Mouse (Mus musculus) ES-Bruce4 (cell line): ENCODE data around the gene Klk9. TPM values are rescaled to one million over a fixed set of nuclear protein-coding genes. Genes with fewer than 3 reads are reported as not detected.

ENCODE experiments used
- H3K27ac ChIP-seq: 2 replicates; pipeline ENCODE4 v1.5.1; 2012; ENCODE audit warnings: low read length, inconsistent platforms; ENCODE audit not compliant: insufficient read depth
- H3K27me3 ChIP-seq: 2 replicates; pipeline ENCODE4 v1.6.1; 2012; ENCODE audit warnings: mild to moderate bottlenecking, low read length, inconsistent platforms; ENCODE audit not compliant: control insufficient read depth, poor library complexity, insufficient read depth, severe bottlenecking
- H3K36me3 ChIP-seq: 2 replicates; pipeline ENCODE4 v1.6.1; 2012; ENCODE audit warnings: inconsistent platforms, mild to moderate bottlenecking, low read length, moderate library complexity; ENCODE audit not compliant: control insufficient read depth, poor library complexity, insufficient read depth, severe bottlenecking
- H3K4me1 ChIP-seq: one replicate; pipeline ENCODE4 v1.8.1; 2011; ENCODE audit warnings: low read length; ENCODE audit not compliant: control insufficient read depth, insufficient read depth
- H3K4me3 ChIP-seq: 2 replicates; pipeline ENCODE4 v1.5.1; 2011; ENCODE audit warnings: low read depth, mild to moderate bottlenecking, low read length
- H3K9ac ChIP-seq: 2 replicates; pipeline ENCODE4 v1.6.1; 2012; ENCODE audit warnings: low read depth, mild to moderate bottlenecking, inconsistent platforms; ENCODE audit not compliant: poor library complexity, severe bottlenecking
- H3K9me3 ChIP-seq: replicated peaks from 2 replicates; pipeline ENCODE4 v1.6.1; 2012; ENCODE audit warnings: mild to moderate bottlenecking, low read length, inconsistent platforms; ENCODE audit not compliant: control insufficient read depth, poor library complexity, insufficient read depth, severe bottlenecking
- CTCF ChIP-seq: IDR thresholded peaks from one replicate; pipeline ENCODE4 v1.8.1; 2011; ENCODE audit warnings: low read depth, low read length
- EP300 ChIP-seq: IDR thresholded peaks from 2 replicates; pipeline ENCODE4 v1.6.1; 2011; ENCODE audit warnings: low read depth, low read length; ENCODE audit not compliant: insufficient read depth
- POLR2A ChIP-seq: IDR thresholded peaks from one replicate; pipeline ENCODE4 v1.8.1; 2011; ENCODE audit warnings: low read length; ENCODE audit not compliant: insufficient read depth
- polyA plus RNA-seq: library from polyadenylated mRNA; stranded (reverse); fragments of >200 nt; gene quantifications from 2 replicates; pipeline ENCODE4 v1.2.4, GENCODE M21; 2011; ENCODE audit warnings: low read depth; ENCODE audit not compliant: missing spikeins, insufficient read depth, insufficient read length

Gene Klk9
- polyA plus RNA-seq, 1 experiment = not detected

GRCm38 (mm10) chr7:43782275-43783265 lies 9.1 kb upstream of the Klk9 start:
- TF ChIP-seq EP300 (no peak), CTCF (peak; percentile 87), POLR2A (no peak)

GRCm38 (mm10) chr7:43785286-43785685 lies 6.4 kb upstream of the Klk9 start:
- peaks cover 6% of the 10 kb centered on the region for H3K4me1 ChIP-seq
- no peak overlapping the region for H3K4me3 ChIP-seq
- no peak overlapping the region for H3K9ac ChIP-seq
- H3K9me3 ChIP-seq = no peaks in the 10 kb centered on the region
- TF ChIP-seq EP300 = no peak
- peak; percentile 28 for TF ChIP-seq CTCF
- H3K27ac ChIP-seq = no peak overlapping the region
- no peaks in the 10 kb centered on the region for H3K36me3 ChIP-seq
- H3K27me3 ChIP-seq = no peaks in the 10 kb centered on the region

More at GRCm38 (mm10) chr7:43782275-43783265, 9.1 kb upstream of the Klk9 start:
- Histone ChIP-seq H3K4me3 (peak overlapping the region; percentile 36), H3K27ac (no peak overlapping the region), H3K36me3 (no peaks in the 10 kb centered on the region), H3K27me3 (no peaks in the 10 kb centered on the region), H3K9me3 (no peaks in the 10 kb centered on the region), H3K4me1 (peaks cover 9% of the 10 kb centered on the region), H3K9ac (peak overlapping the region; percentile 22)

GRCm38 (mm10) chr7:43788096-43788495 lies 3.6 kb upstream of the Klk9 start:
- Histone ChIP-seq H3K36me3 (no peaks in the 10 kb centered on the region), H3K4me3 (no peak overlapping the region), H3K4me1 (no peaks in the 10 kb centered on the region), H3K9me3 (no peaks in the 10 kb centered on the region), H3K27ac (no peak overlapping the region), H3K27me3 (no peaks in the 10 kb centered on the region), H3K9ac (no peak overlapping the region)
- TF ChIP-seq POLR2A (no peak), CTCF (no peak), EP300 (no peak)

- H3K27ac ChIP-seq = no peak overlapping the region
- H3K27me3 ChIP-seq = no peaks in the 10 kb centered on the region
- H3K9ac ChIP-seq = no peak overlapping the region
- TF ChIP-seq EP300 = no peak
- no peaks in the 10 kb centered on the region for H3K9me3 ChIP-seq
- H3K4me1 ChIP-seq = no peaks in the 10 kb centered on the region
- H3K4me3 ChIP-seq = no peak overlapping the region
- H3K36me3 ChIP-seq = no peaks in the 10 kb centered on the region
Measured at GRCm38 (mm10) chr7:43789295-43789694, 2.4 kb upstream of the Klk9 start.

DNA sequence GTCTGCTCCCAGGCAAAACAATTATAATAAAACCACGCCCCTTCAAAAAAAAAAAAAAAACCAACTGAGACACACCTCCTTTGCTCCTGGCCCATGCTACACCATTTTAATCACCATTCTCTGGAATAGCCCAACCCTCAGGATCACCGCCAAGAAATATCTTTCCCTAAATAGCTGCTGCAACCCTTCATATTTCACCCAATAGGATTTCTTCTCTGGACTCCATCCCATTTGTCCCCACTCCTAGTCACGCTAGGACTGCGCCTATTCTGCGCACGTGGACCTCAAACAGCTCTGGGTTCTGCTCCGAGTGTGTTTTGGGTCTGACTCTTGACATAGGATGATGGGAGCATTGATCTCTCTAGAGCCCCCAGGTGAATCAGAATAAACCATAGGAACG lies 4.7 kb downstream of the Klk9 start:
- H3K9ac ChIP-seq = peak overlapping the region; percentile 46
- peak overlapping the region; percentile 63 for H3K4me3 ChIP-seq
- H3K36me3 ChIP-seq = no peaks in the 10 kb centered on the region
- H3K9me3 ChIP-seq = no peaks in the 10 kb centered on the region
- TF ChIP-seq CTCF (no peak), POLR2A (no peak), EP300 (no peak)
- H3K4me1 ChIP-seq = no peaks in the 10 kb centered on the region
- H3K27ac ChIP-seq = no peak overlapping the region
- no peaks in the 10 kb centered on the region for H3K27me3 ChIP-seq

DNA sequence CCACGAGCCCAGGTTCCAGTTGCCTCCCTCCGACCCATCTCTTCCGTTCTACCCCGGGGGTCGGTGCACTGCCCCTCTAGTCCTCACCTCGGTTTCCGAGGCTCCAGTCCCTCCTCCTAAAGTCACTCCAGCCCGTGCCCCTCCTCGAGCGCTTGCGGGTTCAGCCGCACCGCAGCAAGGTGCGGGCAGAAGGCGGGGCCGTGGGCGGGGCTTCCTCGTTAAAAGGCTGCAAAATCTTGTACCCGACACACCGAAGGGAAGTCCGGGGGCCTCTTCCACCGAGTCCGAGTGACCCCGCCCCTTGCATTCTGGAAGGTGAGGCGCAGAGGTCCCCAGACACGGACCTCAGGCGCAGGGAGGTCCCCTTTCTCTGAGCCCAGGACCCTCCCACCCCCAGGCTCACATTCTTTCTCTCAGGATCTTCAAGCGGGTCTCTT lies 5.7 kb downstream of the Klk9 start, which contains the start of gene Klk8:
Gene Klk8 (plus strand): TSS at position 245 of the 437 bp plus-strand sequence.
- Histone ChIP-seq H3K4me3 (peak within 1 kb of the TSS; percentile 63), H3K4me1 (no peaks in the 10 kb centered on the region), H3K27ac (no peak within 1 kb of the TSS), H3K36me3 (no peaks in the 10 kb centered on the region), H3K9ac (peak within 1 kb of the TSS; percentile 46), H3K27me3 (no peaks in the 10 kb centered on the region), H3K9me3 (no peaks in the 10 kb centered on the region)
- TF ChIP-seq CTCF (no peak), POLR2A (no peak), EP300 (no peak)
